Mouse (Mus musculus): ENCODE results near the gene Eipr1.
A peak's percentile ranks its signal among the peaks of the same experiment; 100 is the strongest.

Eipr1 gene

DNA sequence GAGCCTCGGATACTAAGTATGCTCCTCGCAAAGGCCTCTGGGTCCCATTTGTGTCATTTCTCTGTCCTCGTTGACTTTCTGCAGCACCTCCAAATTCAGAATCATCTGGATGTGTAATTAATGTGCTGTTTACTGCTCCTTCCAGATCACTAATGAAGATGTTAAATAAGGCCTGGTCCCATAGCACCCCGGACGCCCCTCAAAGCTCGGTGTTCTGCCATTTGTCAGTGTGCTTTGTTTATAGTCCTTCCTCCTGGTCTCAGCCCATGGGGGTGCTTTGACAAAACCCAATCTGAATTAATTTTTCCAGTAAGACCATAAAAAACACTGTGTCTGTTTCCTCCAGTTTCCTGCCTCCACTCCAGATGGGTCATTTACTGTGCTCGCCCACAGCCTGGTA, 28.6 kb downstream of the Eipr1 start:
- DNase-seq: no peak

DNA sequence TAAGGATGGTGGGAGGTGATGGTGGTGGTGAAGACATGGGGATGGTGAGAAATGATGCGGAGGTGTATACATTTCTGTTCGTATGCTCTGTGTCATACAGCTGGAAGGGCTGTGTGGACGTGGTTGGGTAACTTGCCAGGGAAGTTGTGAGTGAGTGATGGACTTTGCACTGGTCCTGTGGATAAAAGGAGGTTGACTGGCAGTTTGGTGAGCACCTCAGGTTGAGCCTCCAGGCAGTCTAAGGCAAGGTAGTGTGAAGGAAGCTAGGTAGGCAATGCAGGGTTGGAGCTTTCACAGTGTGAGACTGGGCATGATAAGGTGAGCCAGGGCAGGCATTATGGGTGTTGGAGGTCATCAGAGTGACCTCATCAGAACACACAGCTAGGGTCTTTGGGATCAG, 31.0 kb downstream of the Eipr1 start:
- DNase-seq: no peak

DNA sequence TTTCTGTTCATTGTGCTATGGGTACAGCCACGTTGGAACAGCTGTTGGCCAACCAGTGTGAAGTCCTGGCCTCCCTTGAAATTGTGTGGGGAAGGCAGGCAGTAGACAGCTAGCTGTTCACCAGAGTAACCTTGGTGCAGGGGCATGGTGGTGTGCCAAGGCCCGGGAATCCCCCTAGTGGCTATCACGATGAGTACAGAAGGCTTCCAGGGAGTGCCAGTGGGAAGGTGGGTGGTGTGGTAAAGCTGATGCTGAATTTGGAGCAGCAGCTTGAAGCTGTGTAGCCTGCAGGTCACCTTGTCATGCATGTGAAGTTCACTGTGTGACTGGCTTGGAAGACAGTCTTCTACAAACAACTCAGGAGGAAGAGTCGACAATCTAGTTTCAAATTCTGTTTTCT, 32.8 kb downstream of the Eipr1 start:
- peak in 1 of 2 experiments; percentile 27 for DNase-seq

DNA sequence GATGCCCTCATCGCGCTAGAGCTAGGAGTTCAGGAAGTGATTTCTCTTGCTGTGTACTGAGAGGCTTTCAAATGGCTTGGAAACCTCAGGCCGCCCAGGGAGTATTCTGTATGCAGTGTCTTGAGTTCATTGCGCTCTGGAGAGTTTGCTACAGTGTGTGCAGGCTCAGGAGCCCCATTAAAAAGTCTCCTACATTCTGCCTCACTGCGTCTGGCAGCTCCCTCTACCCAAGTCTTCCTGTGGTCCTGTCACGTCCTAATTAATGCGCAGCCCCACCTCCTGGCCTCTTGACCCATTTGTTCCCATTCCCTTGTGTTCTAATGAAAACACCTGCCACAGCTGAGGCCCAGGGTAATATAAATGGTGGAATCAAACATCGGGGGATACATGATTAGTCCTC, 33.3 kb downstream of the Eipr1 start:
- DNase-seq: no peak

DNA sequence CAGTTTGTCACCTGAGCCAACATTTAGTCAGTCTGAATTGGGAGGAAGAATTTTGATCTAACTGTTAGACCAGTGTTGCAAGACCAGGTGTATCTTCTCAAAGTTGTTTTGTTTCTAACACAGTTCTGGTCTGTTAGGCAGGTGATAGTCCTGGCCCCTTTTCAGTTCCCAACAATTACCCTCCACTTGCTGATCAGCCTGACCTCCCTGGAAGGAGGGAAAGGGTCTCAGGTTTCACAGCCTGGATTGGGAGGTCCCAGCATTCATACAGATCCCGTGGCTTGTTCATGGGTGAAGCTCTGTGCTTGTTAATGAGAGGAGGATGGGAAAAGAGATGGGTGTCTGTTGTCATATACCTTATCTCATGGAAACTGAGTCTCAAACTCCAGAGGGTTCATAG, 33.7 kb downstream of the Eipr1 start:
- no peak for DNase-seq

DNA sequence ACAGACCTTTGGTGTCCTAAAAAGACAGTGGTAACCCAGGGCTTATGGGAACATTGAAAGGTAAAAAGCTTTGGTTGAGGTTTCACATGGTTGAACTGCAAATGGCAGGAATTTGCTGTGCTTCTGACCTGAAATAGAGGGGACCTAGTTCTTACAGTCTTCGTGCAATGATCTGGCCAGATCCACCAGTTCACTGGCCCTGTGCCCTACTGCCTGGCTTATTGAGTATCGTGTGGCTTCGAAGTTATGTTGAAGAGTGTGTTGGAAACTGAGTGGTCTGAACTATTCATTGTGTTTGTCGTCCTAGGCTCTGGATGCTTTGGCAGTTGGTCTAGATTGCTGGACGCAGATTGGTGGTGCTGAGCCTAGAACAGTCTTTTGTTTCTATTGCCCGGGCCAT, 34.7 kb downstream of the Eipr1 start:
- DNase-seq: peak in 1 of 2 experiments; percentile 15

DNA sequence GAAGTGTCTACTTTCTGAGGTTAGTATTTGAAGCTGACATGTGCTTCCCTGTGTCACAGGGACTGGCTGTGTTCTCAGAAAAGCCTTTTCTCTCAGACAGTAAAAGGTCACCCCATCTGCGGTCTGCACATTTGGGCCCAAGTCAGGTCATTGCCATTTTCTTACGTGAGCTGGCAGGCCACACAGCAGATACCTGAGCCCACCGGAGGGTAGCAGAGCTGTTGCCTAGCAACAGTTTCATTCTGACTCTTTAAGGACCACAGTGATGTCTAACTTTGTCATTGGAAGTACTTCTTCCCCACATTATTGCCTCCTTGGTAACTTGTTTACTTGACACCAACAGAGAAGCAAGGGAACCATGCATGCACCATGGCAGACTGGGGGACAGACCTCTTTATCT, 41.0 kb downstream of the Eipr1 start:
- no peak for DNase-seq

DNA sequence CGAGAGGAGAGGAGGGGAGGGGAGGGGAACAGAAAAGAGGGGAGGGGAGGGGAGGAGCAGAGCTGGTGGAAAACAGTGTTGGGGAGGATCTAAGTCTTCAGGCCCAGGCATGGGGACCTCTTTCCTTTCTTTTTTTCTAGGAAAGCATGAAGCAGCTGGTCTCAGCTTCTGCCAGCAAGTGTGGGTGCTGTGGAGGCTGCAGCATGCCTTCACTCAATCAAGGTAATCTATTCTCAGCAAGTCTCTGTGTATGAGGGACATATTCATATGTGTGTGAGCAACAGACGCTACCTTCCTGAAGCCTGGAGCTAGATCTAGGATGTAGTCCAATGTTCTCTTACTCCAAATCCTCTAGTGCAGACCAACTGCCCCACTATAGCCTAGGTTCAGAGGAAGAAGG, 42.1 kb downstream of the Eipr1 start:
- no peak for DNase-seq

DNA sequence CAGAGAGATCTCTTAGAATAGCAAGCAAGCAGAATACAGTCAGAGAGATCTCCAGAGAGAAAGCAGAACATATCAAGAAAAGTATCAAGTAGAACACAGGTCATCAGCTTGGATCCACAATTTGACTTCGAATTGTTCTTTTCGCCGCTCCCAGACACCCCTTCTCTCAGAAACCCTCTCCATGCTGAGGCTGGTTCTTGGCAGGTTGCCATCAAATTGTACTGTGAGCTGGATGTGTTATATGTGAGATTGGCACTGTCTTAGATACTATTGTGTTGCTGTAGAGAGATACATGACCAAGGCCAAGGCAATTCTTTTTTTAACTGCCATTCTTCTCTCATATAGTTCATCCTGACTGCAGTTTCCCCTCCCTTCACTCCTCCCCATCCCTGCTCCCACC, 43.4 kb downstream of the Eipr1 start:
- DNase-seq: no peak

DNA sequence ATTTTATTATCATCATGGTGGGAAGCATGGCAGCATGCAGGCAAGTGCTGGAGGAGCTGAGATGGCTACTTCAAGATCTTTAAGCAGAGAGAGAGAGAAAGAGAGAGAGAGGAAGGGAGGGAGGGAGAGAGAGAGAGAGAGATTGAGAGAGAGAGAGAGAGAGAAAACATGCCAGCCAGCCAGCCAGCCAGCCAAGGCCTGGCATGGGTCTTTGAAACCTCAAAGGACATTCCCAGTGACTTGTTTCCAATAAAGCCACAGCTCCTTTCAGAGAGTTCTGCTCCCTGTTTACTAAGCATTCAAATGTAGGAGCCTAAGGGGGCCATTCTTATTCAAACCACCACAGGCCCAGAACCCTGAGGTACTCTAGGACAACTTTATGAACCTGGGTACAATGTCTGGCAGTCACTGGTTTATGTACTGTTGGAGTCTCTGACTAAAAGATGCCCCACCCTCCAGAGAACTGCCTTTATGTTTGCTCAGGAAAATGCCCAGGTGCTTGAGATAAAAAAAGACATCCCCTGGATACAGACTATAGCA, 45.3 kb downstream of the Eipr1 start:
- DNase-seq: no peak

DNA sequence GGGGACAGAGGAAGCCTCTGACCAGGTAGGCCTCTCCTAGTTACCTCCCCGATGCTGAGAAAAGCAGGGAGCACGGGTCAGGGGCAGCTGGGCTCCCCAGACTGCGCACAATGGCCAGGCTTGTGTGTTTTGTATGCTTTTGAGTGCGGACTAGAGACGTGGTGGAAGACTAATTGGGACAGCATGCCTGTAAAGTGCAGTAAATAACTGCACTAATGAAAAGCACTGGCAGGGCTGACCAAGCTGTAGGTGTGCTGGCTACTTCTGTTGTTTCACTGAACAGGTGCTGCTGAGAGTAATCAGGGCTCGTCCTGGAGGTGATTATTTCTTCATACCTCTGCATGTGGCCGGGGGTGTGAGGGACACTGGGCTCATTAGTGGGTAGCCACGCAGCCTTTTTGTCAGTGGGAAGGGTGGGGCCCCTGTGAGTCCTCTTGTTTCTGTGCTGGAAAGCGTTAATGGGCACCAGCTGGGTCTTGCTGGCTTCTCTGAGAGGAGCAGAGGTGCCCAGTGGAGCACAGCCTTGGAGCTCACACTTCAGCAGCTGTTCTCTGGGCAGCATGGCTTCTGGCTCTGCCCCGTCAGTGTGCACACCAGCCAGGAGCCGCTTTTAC, 48.3 kb downstream of the Eipr1 start:
- DNase-seq: no peak

DNA sequence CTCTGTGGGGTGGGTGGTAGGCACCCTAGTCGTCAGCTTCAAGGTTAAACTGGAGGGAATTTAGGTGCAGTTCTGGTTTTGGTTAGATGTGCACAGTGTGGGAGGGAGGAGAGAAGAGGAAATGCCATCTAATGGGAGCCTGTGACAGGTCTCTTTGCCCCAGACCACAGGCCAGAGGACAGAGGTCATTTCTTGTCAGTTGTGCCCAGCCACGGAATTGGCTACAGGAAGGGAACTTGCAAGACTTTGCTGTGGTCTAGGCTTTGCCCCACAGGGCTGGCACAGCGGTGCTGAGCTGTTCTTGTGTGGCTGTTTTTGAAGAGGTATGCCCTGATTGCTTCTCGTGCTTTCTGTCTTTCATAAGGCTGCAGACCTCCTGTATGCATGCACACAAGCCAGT, 48.8 kb downstream of the Eipr1 start:
- DNase-seq: no peak

DNA sequence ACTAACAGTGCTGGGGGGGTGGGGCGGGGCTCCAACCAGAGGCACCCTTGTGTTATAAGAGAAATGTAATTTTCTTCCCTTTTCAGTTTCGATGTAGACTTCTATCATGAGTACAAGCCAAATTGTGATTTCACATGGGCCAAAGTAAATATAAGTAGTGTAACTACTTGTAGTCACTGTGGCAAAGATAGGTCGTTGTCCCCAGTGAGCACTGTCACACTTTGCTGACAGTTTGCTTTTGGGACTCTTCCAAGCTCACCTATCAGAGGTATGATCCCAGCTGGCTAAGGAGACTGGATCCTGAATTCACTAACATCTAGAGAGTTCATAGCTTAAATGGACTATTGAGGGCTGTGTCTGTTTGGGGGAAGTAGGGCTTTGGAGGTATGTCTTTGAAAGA, 49.3 kb downstream of the Eipr1 start:
- no peak for DNase-seq

DNA sequence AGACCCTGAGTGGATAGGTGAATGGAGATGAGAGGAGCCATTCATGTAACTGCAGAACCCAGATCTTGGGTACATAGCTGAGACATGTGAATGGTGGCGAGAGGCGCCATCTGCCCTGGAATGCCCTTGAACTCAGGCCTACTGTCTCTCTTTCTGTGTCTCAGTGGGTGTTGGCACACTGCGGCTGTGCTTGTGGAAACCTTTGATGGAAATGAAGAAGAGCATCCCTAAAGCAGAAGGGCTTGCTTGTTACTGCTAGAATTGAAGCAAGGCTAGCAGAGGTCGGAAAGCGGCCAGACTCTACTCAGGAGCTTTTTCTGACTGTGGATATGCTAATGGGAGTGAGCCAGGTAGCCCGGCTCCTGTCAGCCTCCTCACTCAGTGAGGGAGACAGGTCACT, 50.1 kb downstream of the Eipr1 start:
- DNase-seq: peak; percentile 44 to 49

DNA sequence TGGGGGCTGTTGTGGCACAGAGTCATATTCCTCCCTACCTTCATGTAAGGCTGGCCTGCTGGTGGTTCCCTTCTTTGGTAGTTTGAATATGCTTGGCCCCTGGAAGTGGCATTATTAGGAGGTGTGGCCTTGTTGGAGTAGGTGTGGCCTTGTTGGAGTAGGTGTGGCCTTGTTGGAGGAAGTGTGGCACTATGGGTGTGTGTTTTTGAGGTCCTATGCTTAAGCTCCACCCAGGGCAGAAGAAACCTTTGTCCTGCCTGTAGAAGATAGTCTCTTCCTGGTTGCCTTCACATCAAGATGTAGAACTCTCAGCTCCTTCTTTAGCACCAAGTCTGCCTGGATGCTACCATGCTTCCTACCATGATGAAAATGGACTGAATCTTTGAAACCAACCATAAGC, 51.4 kb downstream of the Eipr1 start:
- no peak for DNase-seq

DNA sequence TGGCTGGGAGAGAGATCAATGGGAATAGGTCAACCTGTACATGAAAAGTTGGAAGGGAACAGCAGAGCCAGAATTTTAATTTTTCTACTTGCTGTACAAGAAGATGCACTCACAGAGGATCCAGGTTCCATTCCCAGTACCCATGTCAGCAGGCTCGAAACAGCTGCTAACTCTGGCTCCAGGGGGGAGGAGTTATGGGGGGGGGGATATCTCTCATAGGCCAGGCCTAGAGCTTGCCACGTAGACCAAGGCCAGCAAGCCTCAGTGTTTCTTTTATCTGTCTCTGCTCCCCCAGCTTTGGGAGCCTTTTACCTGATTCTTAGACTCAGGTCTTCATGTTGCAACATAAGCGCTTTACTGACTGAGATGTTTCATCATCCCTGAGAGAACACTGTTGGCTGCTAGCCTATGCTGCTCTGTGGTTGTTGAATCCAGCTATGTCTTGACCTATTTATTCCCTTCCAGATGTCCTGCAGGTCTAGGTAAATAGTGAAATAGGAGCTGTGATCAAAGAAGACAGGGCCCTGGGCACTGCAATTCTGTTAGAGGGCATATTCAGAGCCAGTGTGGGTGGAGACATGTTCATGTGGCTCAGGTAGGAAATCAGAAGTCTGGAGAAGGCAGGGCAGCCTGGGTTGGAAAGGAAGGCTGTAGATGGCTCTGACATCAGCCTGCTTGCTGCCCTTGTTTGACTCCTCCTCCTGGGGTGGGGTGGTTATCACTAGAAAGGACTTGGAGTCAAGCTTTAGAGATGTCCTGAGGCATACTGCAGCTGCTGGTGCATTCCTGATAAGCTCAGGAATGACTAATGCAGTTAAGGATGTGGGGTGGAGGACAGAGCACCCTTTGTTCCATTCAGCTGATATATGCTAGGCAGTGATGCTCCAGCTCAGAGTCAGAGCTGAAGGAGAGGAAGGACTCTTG, 53.2 kb downstream of the Eipr1 start:
- peak in 1 of 2 experiments; percentile 32 for DNase-seq

DNA sequence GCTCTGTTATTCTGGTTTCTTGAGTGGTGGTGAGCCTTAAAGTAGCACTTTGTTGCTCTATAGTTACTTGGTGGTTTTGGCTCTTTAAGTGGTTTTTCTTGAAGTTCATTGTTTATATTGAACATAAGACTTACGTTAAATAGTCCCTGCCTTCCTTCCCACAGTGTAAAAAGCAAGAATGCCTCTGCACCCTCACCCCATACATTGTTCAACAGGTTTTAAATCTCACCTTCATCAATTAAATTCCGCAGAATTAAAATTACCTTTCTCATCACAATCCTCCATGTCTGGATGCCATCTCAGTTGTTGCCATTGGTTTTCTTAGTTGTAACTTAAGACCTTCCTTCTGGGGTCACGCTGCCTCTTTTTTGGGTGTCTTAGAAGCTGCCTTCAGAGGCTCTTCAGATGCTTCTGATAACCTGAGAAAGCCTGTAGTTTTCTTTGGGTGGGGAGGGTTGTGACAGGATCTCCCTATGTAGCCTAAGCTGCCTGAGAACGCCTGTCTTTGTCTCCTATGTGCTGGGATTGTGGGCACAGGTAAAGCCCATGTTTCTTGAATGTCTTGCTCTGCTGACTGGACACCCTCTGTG, 57.3 kb downstream of the Eipr1 start:
- DNase-seq: no peak

DNA sequence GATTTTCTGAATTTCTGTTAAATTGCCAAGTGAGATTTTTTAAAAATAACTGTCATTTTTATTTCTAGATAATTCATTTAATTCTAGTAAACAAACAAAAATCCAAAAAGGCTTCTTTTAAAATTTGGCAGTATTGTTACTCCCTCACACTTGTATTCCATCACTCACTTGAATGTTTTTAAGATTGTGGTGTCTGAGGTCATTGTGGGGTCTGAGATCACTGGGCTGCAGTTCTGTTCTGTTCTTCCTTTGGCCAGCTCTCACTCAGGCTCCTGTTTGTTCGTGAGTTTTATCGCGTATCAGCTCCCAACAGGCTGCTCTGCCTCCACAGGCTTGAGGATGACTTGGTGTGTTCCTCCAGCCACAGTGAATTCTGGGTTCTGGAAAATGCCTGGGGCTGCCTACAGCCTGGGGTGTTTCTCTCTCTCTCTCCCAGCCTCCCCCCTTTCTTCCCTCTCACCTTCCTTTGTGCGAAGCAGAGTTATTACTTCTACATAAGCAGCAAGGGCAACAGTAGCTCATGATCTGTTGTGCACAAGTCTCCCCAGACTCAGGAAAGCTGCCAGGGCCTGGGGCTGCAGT, 58.2 kb downstream of the Eipr1 start:
- DNase-seq: no peak

DNA sequence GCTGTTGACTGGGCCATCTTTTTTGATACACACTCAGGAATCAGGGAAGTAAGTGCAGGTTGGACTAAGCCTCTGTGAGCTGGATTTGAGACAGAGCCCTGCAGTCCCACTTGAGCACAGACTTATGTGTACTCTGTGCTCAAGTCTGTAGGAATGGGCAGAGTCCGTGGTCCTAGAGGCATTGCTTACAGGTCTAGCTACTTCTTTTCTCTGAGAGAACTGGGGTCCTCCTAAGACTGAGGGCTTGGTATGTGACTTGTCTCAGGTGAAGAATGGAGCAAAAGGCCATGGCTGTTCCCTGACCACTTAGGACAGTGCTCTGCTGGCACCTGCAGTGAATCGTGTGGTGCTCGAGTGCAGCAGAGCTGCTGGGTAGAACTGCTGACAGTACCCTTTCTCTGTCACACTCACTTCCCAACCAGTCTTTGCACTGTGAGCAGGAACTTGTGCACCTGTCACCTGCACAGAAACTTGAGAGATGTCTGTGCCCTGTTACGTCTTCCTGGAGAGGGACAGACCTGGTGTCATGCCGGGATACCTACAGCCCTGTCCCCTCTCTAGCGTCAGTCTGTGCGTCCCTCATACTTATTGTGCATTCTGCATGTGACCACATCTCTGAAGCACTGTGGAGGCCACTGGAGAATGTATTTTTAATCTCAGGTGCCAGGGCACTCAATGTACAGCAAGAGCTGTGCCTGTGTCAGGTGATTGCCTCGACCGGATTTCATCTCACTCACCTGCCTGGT, 65.3 kb downstream of the Eipr1 start:
- DNase-seq: no peak

DNA sequence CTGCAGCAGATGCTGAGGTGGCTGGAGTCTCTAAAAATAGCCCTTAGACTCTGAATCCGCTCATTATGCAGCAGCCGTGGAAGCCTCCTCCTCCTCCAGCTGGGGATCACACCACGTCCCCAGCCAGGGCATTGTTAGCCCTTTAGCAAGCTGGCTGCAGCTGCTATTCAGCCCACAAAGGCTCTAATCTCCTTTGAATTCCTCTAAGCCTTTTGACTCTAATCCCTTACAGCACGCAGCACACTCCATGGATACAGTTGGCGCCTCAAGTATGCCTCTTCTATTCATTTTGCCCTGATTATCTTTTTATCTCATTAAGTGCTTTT, 65.8 kb downstream of the Eipr1 start:
- no peak for DNase-seq

DNA sequence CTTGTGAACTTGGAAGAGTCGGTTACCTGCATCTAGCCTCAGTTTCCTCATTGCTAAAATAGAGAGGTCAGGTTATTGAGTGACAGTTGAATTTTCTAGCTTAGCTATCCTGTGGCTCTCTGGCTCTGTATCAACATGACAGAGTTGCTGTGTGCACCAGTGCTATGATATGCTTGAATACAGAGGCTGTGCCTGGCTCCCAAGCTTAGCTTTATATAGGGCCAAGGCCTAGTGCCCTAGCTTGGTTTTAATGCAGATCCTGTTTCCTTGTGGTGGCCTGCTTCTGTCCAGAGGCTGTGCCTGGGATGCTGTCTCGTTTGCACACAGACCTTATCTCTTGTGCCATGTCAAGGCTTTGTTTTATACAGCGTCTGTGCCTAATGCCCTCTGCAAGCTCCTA, 66.3 kb downstream of the Eipr1 start:
- no peak for DNase-seq

DNA sequence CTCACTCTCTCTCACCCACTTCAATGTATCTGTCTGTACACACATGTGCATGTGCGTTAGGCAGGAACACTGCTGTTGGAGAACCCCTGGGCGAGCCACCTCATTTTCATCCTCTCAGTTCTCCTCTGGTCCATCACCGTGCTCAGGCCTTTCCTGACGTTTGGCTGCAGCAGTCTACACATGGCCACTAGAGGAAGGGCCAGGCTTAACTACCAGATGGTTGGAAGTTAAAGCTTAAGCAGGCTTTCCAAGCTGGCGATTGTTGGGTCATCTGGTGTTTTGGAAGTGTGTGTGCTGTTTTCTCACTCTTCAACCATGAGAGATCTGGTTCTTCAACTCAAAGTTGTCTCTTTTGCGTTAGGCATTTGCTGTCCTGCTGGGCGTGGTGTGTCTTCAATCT, 71.9 kb downstream of the Eipr1 start:
- peak in 1 of 2 experiments; percentile 35 for DNase-seq

DNA sequence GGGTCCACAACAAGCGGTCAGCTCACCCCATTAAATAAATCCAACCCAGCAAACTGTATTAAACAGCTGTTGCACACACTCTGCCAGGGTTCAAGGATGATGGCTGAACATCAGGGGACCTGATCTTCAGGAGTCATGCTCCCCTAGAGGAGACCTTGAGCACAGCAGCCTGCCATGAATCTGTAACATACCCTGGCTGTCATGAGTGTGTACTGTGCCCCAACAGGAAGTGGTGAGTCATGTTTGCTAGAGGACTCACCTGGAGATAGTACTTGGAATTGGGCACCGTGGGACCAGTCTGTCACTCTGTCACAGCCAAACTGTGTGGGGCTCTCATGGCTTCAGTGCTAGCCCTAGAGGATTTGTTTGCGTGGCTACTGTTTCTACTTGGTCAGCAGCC, 77.9 kb downstream of the Eipr1 start:
- DNase-seq: peak in 1 of 2 experiments; percentile 16
